Mouse (Mus musculus): Measurements from ENCODE around the gene Tmem140.

- TF ChIP-seq CTCF (IDR thresholded peaks at IDR 0.05; ENCODE audit: low read depth) (no peak), EP300 (IDR thresholded peaks at IDR 0.05; ENCODE audit: low read depth) (no peak)
Observed at GRCm38 (mm10) chr6:34889185-34889584, 26.2 kb downstream of the Tmem140 start.
